Mouse (Mus musculus): ENCODE measurements around the gene Myo9a.

GRCm38 (mm10) chr9:59949511-59949910 is 198.8 kb downstream of the Myo9a start:
- TF ChIP-seq CTCF (IDR thresholded peaks at IDR 0.05; ENCODE audit: low read depth) (no peak), EP300 (IDR thresholded peaks at IDR 0.05; ENCODE audit: low read depth) (no peak)

Measured in liver, embryonic 14.5 days (tissue).